Mouse (Mus musculus): ENCODE results near the gene Trim2. TPM values are rescaled to one million over a fixed set of nuclear protein-coding genes. Genes with fewer than 3 reads are reported as not detected.
A peak's percentile ranks its signal among the peaks of the same experiment; 100 is the strongest.

Trim2 gene
- polyA plus RNA-seq, 1 experiment from 2014 or later: 37.7 TPM

- H3K9me3 ChIP-seq (replicated peaks; ENCODE audit: control insufficient read depth, low read length): no peaks in the 10 kb centered on the region
- WGBS: 91% methylated on average over 4 of the region's 4 CpGs
- no peak overlapping the region for H3K4me2 ChIP-seq (ENCODE audit: low read depth, low read length)
- H3K4me1 ChIP-seq (ENCODE audit: control insufficient read depth, insufficient read depth, low read length): no peaks in the 10 kb centered on the region; the same call in 1 of the 2 replicates
- DNase-seq (ENCODE audit: low spot score) (no peak), ATAC-seq (replicated peaks; ENCODE audit: insufficient number of reproducible peaks, low FRiP score, low TSS enrichment, low read depth) (no peak)
- H3K27ac ChIP-seq (replicated peaks; ENCODE audit: low read depth, low read length): no peak overlapping the region
- no peaks in the 10 kb centered on the region for H3K27me3 ChIP-seq (ENCODE audit: control insufficient read depth, insufficient read depth, low read length)
- no peak overlapping the region for H3K4me3 ChIP-seq (ENCODE audit: low read depth, low read length)
- H3K36me3 ChIP-seq (replicated peaks; ENCODE audit: control insufficient read depth, insufficient read depth, low read depth, low read length): no peaks in the 10 kb centered on the region
- H3K9ac ChIP-seq (replicated peaks; ENCODE audit: low read length): no peak overlapping the region
Measured at GRCm38 (mm10) chr3:84318865-84319264, 12.2 kb upstream of the Trim2 start.

DNA sequence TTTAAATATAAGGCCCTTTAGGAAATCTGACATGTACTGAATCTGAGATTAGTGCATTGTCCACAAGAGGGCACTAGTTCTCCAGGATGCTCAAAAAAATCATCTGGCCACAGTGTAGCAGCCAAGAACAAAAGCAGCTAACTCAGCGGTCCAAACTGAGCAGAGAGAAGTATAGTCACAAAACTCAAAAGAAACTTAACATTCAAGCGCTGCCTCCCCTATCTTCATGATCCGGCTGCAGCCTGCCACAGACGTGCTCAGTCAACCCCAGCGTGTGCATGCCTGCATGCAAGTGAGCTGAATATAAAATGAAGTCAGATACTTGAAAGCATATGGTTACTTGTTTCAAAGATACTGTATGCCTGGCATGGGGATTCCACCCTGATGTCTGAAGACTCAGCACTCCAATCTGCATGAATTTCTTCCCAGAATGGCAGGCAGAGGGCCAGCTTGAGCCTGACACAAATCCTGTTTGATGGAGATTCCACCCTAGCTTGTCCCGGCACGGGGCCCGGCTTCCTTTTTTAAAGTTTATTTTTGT, 8.0 kb upstream of the Trim2 start:
- H3K4me1 ChIP-seq (ENCODE audit: control insufficient read depth, insufficient read depth, low read length): no peaks in the 10 kb centered on the region; the same call in 1 of the 2 replicates
- peak; percentile 94 for DNase-seq (ENCODE audit: low spot score)
- no peak overlapping the region for H3K4me2 ChIP-seq (ENCODE audit: low read depth, low read length)
- H3K4me3 ChIP-seq (ENCODE audit: low read depth, low read length): no peak overlapping the region
- no peaks in the 10 kb centered on the region for H3K36me3 ChIP-seq (replicated peaks; ENCODE audit: control insufficient read depth, insufficient read depth, low read depth, low read length)
- 36% methylated on average over 8 of the region's 8 CpGs for WGBS
- peak overlapping the region; percentile 38; the same call in 1 of the 2 replicates for H3K9ac ChIP-seq (replicated peaks; ENCODE audit: low read length)
- H3K9me3 ChIP-seq (replicated peaks; ENCODE audit: control insufficient read depth, low read length): no peaks in the 10 kb centered on the region
- H3K27me3 ChIP-seq (ENCODE audit: control insufficient read depth, insufficient read depth, low read length): no peaks in the 10 kb centered on the region
- no peak overlapping the region for H3K27ac ChIP-seq (replicated peaks; ENCODE audit: low read depth, low read length)
- ATAC-seq (replicated peaks; ENCODE audit: insufficient number of reproducible peaks, low FRiP score, low TSS enrichment, low read depth): peak; percentile 51; the same call in 1 of the 2 replicates

- H3K9ac ChIP-seq (replicated peaks; ENCODE audit: low read length): no peak overlapping the region
- no peaks in the 10 kb centered on the region; the same call in 1 of the 2 replicates for H3K4me1 ChIP-seq (ENCODE audit: control insufficient read depth, insufficient read depth, low read length)
- no peak overlapping the region for H3K4me2 ChIP-seq (ENCODE audit: low read depth, low read length)
- ATAC-seq (replicated peaks; ENCODE audit: insufficient number of reproducible peaks, low FRiP score, low TSS enrichment, low read depth) (no peak), DNase-seq (ENCODE audit: low spot score) (no peak)
- H3K27me3 ChIP-seq (ENCODE audit: control insufficient read depth, insufficient read depth, low read length): no peaks in the 10 kb centered on the region
- H3K27ac ChIP-seq (replicated peaks; ENCODE audit: low read depth, low read length): no peak overlapping the region
- no peak overlapping the region for H3K4me3 ChIP-seq (ENCODE audit: low read depth, low read length)
- WGBS: 76% methylated on average over 6 of the region's 6 CpGs
- no peaks in the 10 kb centered on the region for H3K36me3 ChIP-seq (replicated peaks; ENCODE audit: control insufficient read depth, insufficient read depth, low read depth, low read length)
- no peaks in the 10 kb centered on the region for H3K9me3 ChIP-seq (replicated peaks; ENCODE audit: control insufficient read depth, low read length)
Measured at GRCm38 (mm10) chr3:84313801-84314541, 7.3 kb upstream of the Trim2 start.

DNA sequence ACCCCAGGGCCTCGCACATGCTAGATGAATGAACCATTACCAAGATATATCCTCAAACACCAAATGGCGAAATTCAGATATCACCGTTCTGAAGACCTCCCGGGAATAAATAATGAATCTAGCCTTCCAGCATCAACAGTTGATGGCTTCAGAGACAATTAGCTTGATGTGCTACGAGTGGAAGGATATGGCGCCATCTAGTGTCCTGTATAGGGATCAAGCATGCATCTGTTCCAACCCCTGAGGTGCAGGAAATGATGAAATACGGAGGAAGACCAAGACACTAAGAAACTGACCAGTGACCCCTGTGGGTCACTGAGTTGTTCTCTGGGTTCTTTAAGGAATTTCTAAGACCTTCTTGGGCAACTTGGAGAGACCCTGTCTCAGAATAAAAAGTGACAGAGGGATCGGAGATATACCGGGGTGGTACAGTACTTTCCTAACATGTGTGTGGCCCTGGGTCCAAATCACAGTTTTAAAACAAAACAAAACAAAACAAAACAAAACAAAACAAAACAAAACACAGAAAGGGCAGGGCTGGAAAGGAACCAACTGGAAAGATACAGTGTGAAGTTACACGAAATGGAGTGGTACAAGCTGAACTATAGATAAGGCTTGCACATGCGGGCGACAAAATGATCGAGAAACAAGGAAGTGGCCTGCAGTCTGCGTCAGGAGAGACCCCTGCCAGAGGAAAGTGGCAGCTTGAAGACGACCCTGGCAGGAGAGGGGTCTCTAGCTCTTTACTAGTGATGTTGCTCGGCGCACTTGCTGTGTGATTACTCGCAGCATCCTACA, 6.5 kb upstream of the Trim2 start:
- no peaks in the 10 kb centered on the region; the same call in 1 of the 2 replicates for H3K4me1 ChIP-seq (ENCODE audit: control insufficient read depth, insufficient read depth, low read length)
- H3K27me3 ChIP-seq (ENCODE audit: control insufficient read depth, insufficient read depth, low read length): no peaks in the 10 kb centered on the region
- H3K36me3 ChIP-seq (replicated peaks; ENCODE audit: control insufficient read depth, insufficient read depth, low read depth, low read length): no peaks in the 10 kb centered on the region
- ATAC-seq (replicated peaks; ENCODE audit: insufficient number of reproducible peaks, low FRiP score, low TSS enrichment, low read depth) (no peak), DNase-seq (ENCODE audit: low spot score) (peak; percentile 88)
- H3K9ac ChIP-seq (replicated peaks; ENCODE audit: low read length): no peak overlapping the region
- WGBS: 47% methylated on average over 18 of the region's 18 CpGs
- no peak overlapping the region for H3K4me2 ChIP-seq (ENCODE audit: low read depth, low read length)
- no peak overlapping the region for H3K4me3 ChIP-seq (ENCODE audit: low read depth, low read length)
- H3K9me3 ChIP-seq (replicated peaks; ENCODE audit: control insufficient read depth, low read length): no peaks in the 10 kb centered on the region
- H3K27ac ChIP-seq (replicated peaks; ENCODE audit: low read depth, low read length): no peak overlapping the region

DNA sequence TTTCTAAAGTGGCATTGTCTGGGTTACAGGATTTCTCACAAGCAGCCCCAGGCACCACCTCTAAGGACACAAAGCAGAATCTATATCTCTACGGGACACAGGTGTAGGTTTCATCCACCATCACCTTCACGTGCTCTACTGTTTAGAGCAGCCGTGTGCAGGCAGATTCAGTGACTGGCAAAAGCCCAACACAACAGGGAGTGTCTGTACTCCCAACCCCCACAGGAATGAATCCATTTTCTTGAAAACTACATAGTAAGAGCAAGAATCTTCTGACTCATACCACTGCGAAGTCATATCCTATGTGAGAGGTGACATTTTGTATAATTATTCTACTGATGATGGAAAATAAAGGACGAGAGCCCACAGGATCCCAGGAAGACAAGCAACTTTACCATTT, 5.6 kb upstream of the Trim2 start:
- no peaks in the 10 kb centered on the region for H3K27me3 ChIP-seq (ENCODE audit: control insufficient read depth, insufficient read depth, low read length)
- H3K4me3 ChIP-seq (ENCODE audit: low read depth, low read length): no peak overlapping the region
- H3K36me3 ChIP-seq (replicated peaks; ENCODE audit: control insufficient read depth, insufficient read depth, low read depth, low read length): no peaks in the 10 kb centered on the region
- ATAC-seq (replicated peaks; ENCODE audit: insufficient number of reproducible peaks, low FRiP score, low TSS enrichment, low read depth) (no peak), DNase-seq (ENCODE audit: low spot score) (no peak)
- H3K27ac ChIP-seq (replicated peaks; ENCODE audit: low read depth, low read length): no peak overlapping the region
- H3K4me2 ChIP-seq (ENCODE audit: low read depth, low read length): no peak overlapping the region
- no peaks in the 10 kb centered on the region; the same call in 1 of the 2 replicates for H3K4me1 ChIP-seq (ENCODE audit: control insufficient read depth, insufficient read depth, low read length)
- 77% methylated on average over 5 of the region's 5 CpGs for WGBS
- no peaks in the 10 kb centered on the region for H3K9me3 ChIP-seq (replicated peaks; ENCODE audit: control insufficient read depth, low read length)
- no peak overlapping the region for H3K9ac ChIP-seq (replicated peaks; ENCODE audit: low read length)

GRCm38 (mm10) chr3:84307516-84307915, 839 bp upstream of the Trim2 start:
- peaks cover 7% of the 10 kb centered on the region for H3K27me3 ChIP-seq (ENCODE audit: control insufficient read depth, insufficient read depth, low read length)
- DNase-seq (ENCODE audit: low spot score) (no peak), ATAC-seq (replicated peaks; ENCODE audit: insufficient number of reproducible peaks, low FRiP score, low TSS enrichment, low read depth) (no peak)
- no peak overlapping the region for H3K27ac ChIP-seq (replicated peaks; ENCODE audit: low read depth, low read length)
- H3K9ac ChIP-seq (replicated peaks; ENCODE audit: low read length): no peak overlapping the region
- H3K4me3 ChIP-seq (ENCODE audit: low read depth, low read length): no peak overlapping the region
- 87% methylated on average over 5 of the region's 5 CpGs for WGBS
- no peaks in the 10 kb centered on the region for H3K9me3 ChIP-seq (replicated peaks; ENCODE audit: control insufficient read depth, low read length)
- no peak overlapping the region for H3K4me2 ChIP-seq (ENCODE audit: low read depth, low read length)
- no peaks in the 10 kb centered on the region for H3K36me3 ChIP-seq (replicated peaks; ENCODE audit: control insufficient read depth, insufficient read depth, low read depth, low read length)
- H3K4me1 ChIP-seq (ENCODE audit: control insufficient read depth, insufficient read depth, low read length): peaks cover 6% of the 10 kb centered on the region; the same call in 1 of the 2 replicates

DNA sequence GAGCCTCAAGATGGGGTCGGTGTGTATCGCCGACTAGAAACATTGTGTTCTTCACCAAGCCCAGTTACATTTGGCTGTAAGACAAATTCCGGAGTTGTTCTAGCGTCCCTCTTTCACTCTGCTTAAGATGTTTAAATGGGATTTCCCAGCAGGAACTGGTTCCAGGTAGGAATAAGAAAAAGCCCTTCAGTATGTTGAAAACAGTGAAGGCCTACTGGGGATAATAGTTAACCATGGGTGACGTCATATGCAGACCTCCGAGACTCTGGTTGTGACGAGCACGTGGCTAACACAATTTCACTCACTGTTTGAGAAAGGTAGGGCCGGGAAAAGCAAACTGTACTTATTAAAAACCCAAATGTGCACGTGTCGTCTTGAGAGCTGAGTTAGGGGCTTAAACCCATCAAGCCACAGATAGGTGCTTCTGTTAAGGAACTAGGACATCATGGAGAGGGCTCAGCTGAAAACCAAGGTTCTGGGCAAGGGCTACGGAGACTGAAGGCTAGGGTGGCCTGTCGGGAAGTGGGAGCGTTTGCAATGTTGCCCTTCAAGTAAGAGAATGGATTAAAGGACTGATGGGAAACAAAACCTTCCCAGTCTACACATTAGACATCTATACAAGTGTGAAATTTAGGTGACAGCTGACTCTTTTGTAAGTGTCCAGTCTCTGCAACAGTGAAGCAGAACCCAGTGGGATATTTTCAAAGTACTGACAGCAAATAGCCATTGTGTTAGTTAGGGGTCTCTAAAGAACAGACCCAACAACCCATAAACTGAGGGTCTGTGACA, 761 bp downstream of the Trim2 start:
- Histone ChIP-seq H3K36me3 (replicated peaks; ENCODE audit: control insufficient read depth, insufficient read depth, low read depth, low read length) (no peaks in the 10 kb centered on the region), H3K27me3 (ENCODE audit: control insufficient read depth, insufficient read depth, low read length) (peaks cover 7% of the 10 kb centered on the region), H3K4me2 (ENCODE audit: low read depth, low read length) (peak overlapping the region; percentile 60; the same call in 1 of the 2 replicates), H3K4me1 (ENCODE audit: control insufficient read depth, insufficient read depth, low read length) (peaks cover 6% of the 10 kb centered on the region; the same call in 1 of the 2 replicates), H3K4me3 (ENCODE audit: low read depth, low read length) (peak overlapping the region; percentile 24; the same call in 1 of the 2 replicates), H3K27ac (replicated peaks; ENCODE audit: low read depth, low read length) (no peak overlapping the region), H3K9ac (replicated peaks; ENCODE audit: low read length) (no peak overlapping the region), H3K9me3 (replicated peaks; ENCODE audit: control insufficient read depth, low read length) (no peaks in the 10 kb centered on the region)
- DNase-seq (ENCODE audit: low spot score) (no peak), ATAC-seq (replicated peaks; ENCODE audit: insufficient number of reproducible peaks, low FRiP score, low TSS enrichment, low read depth) (0 out of 2 replicates have a peak, but pooled peaks have one; percentile 7)
- 47% methylated on average over 15 of the region's 15 CpGs for WGBS
